In genomic region chr5:129778348-129778995, GRCm38 (mm10) we compare ENCODE assay signal across 7 mouse cellular contexts. TPM values are rescaled to one million over a fixed set of nuclear protein-coding genes. Genes with fewer than 3 reads are reported as not detected.
DNase-seq lines count a peak whose midpoint lies in the region; ATAC-seq and TF ChIP-seq lines count a peak whose summit lies in the region.

No protein-coding gene starts in this region.

- no peaks in the 10 kb centered on the region for H3K9me3 ChIP-seq in neural tube, embryonic 11.5 days (ENCODE audit: control insufficient read depth, low read length)
- no peaks in the 10 kb centered on the region for H3K9me3 ChIP-seq in forebrain, embryonic 10.5 days
- H3K9me3 ChIP-seq in stomach, postnatal 0 days (ENCODE audit: control insufficient read depth, low read length): no peaks in the 10 kb centered on the region

- TF ChIP-seq CTCF in stomach, postnatal 0 days (IDR thresholded peaks at IDR 0.05; ENCODE audit: low read depth): no peak

- no peaks in the 10 kb centered on the region for H3K36me3 ChIP-seq in neural tube, embryonic 11.5 days (ENCODE audit: control insufficient read depth, insufficient read depth, low read length)
- no peaks in the 10 kb centered on the region for H3K36me3 ChIP-seq in forebrain, embryonic 10.5 days (replicated peaks)
- no peaks in the 10 kb centered on the region for H3K36me3 ChIP-seq in stomach, postnatal 0 days (ENCODE audit: control insufficient read depth, insufficient read depth, low read length)

- H3K27ac ChIP-seq in neural tube, embryonic 11.5 days (ENCODE audit: low read depth, low read length): no peak overlapping the region
- H3K27ac ChIP-seq in forebrain, embryonic 10.5 days: peak overlapping the region; percentile 81
- H3K27ac ChIP-seq in stomach, postnatal 0 days (replicated peaks): no peak overlapping the region

- WGBS in neural tube, embryonic 11.5 days: 40% methylated on average over 11 of the region's 11 CpGs
- whole genome bisulfite sequencing in forebrain, embryonic 10.5 days: 44% methylated on average over 11 of the region's 11 CpGs
- 27% methylated on average over 11 of the region's 11 CpGs for WGBS in stomach, postnatal 0 days

- H3K4me3 ChIP-seq in neural tube, embryonic 11.5 days (ENCODE audit: low read depth, low read length): peak overlapping the region; percentile 33
- peak overlapping the region; percentile 65 for H3K4me3 ChIP-seq in forebrain, embryonic 10.5 days
- H3K4me3 ChIP-seq in stomach, postnatal 0 days (ENCODE audit: low read depth, low read length): peak overlapping the region; percentile 57

- ATAC-seq in neural tube, embryonic 11.5 days (ENCODE audit: insufficient read depth, low FRiP score, low TSS enrichment): no peak
- no peak for ATAC-seq in stomach, postnatal 0 days (ENCODE audit: low FRiP score, low TSS enrichment)

- DNase-seq in neural tube, embryonic 11.5 days (ENCODE audit: low spot score): no peak
- no peak for DNase-seq in neural tube, embryonic 10.5 days (ENCODE audit: extremely low spot score, low spot score)
- no peak for DNase-seq in forebrain, embryonic 10.5 days (ENCODE audit: extremely low spot score, low spot score)
- DNase-seq in liver: peak; percentile 30
- no peak for DNase-seq in stomach, postnatal 0 days (ENCODE audit: low spot score)
- DNase-seq in gastrocnemius, postnatal 25 days: no peak
- no peak for DNase-seq in adrenal gland, adult 2 months

- peaks cover 5% of the 10 kb centered on the region for H3K4me1 ChIP-seq in neural tube, embryonic 11.5 days (ENCODE audit: control insufficient read depth, insufficient read depth, low read length)
- peaks cover 17% of the 10 kb centered on the region for H3K4me1 ChIP-seq in forebrain, embryonic 10.5 days
- no peaks in the 10 kb centered on the region for H3K4me1 ChIP-seq in stomach, postnatal 0 days (replicated peaks; ENCODE audit: control insufficient read depth, insufficient read depth)

- H3K27me3 ChIP-seq in neural tube, embryonic 11.5 days (ENCODE audit: control insufficient read depth, insufficient read depth, low read length): no peaks in the 10 kb centered on the region
- no peaks in the 10 kb centered on the region for H3K27me3 ChIP-seq in forebrain, embryonic 10.5 days (ENCODE audit: poor library complexity, severe bottlenecking)
- no peaks in the 10 kb centered on the region for H3K27me3 ChIP-seq in stomach, postnatal 0 days (ENCODE audit: control insufficient read depth, insufficient read depth, low read length)

- peak overlapping the region; percentile 57 for H3K4me2 ChIP-seq in neural tube, embryonic 11.5 days (ENCODE audit: low read depth)
- H3K4me2 ChIP-seq in stomach, postnatal 0 days (replicated peaks; ENCODE audit: low read depth): peak overlapping the region; percentile 89

- peak overlapping the region; percentile 54 for H3K9ac ChIP-seq in neural tube, embryonic 11.5 days (ENCODE audit: low read length)
- peak overlapping the region; percentile 72 for H3K9ac ChIP-seq in stomach, postnatal 0 days (ENCODE audit: low read length)

- TF ChIP-seq EP300 in stomach, postnatal 0 days (optimal IDR thresholded peaks at IDR 0.05): no peak

RNA-seq across cellular contexts. Expression of gene Psph, which starts 8.8 kb away (rescaled TPM):
- 37.5 and 37.8 TPM in 2 replicates for polyA plus RNA-seq in neural tube, embryonic 11.5 days (2014; fragmentation: Nextera tagmentation; extraction: Ambion mirVana)
- polyA plus RNA-seq in forebrain, embryonic 10.5 days (2016; fragmentation: Nextera tagmentation; extraction: Ambion mirVana): 42.1 and 44.9 TPM in 2 replicates
- 28.8 and 31.1 TPM in 2 replicates for polyA plus RNA-seq in stomach, postnatal 0 days (2015; fragmentation: Nextera tagmentation; extraction: Ambion mirVana)
- total RNA-seq in gastrocnemius, postnatal 25 days (2021): 10 to 100 TPM; 11.6 to 12.3 TPM
- 10 to 100 TPM; 20.8 to 23.4 TPM for total RNA-seq in adrenal gland, adult 2 months (2021)
- polyA plus RNA-seq in adrenal gland, adult 2 months (2012; rRNA removed): 48.7 and 49.3 TPM in 2 replicates

RNA-seq across cellular contexts. Expression of gene Nipsnap2, which starts 53.6 kb away (rescaled TPM):
- polyA plus RNA-seq in neural tube, embryonic 11.5 days (2014; fragmentation: Nextera tagmentation; extraction: Ambion mirVana): 73.7 and 73.8 TPM in 2 replicates
- polyA plus RNA-seq in forebrain, embryonic 10.5 days (2016; fragmentation: Nextera tagmentation; extraction: Ambion mirVana): 75.9 and 79.4 TPM in 2 replicates
- 87.1 and 92.5 TPM in 2 replicates for polyA plus RNA-seq in stomach, postnatal 0 days (2015; fragmentation: Nextera tagmentation; extraction: Ambion mirVana)
- total RNA-seq in gastrocnemius, postnatal 25 days (2021): 100 to 1,000 TPM; 510 to 555 TPM
- 100 to 1,000 TPM; 121 to 123 TPM for total RNA-seq in adrenal gland, adult 2 months (2021)
- 35.0 and 44.8 TPM in 2 replicates for polyA plus RNA-seq in adrenal gland, adult 2 months (2012; rRNA removed)
